ENCODE assay signal across 9 mouse cellular contexts in the genomic region with DNA sequence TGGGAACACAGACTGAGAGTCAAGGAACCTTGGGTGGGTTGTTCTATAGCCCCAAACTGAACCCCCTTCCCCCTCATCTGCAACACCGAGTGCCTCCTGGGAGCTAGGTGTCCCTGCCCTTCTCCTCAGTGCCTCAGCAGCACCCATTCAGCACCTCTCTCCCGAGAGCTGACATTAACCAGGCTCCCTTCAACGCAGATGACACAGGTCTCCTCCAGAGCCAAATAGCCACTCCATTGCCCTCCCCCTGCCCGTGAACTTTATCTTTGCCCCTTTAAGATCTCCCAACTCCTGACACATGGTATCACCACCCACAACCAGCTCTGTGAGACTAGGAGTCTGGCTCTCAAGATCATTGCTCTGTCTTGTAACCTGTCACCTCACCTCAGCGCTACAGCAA. TPM values are rescaled to one million over a fixed set of nuclear protein-coding genes. Genes with fewer than 3 reads are reported as not detected.
A peak's percentile ranks its signal among the peaks of the same experiment; 100 is the strongest.
DNase-seq lines count a peak whose midpoint lies in the region; ATAC-seq and TF ChIP-seq lines count a peak whose summit lies in the region.
"Had no signal": no experiment of that assay in that cellular context is flagged by ENCODE, and none has a peak within 500 bp of the region (broad histone marks: within the 10 kb centered on the region; RNA-seq: fewer than 3 reads in every experiment).

No protein-coding gene starts in this region.

- WGBS in kidney, embryonic 15.5 days: 10% methylated on average over 5 of the region's 5 CpGs
- 17% methylated on average over 5 of the region's 5 CpGs for WGBS in forebrain, postnatal 0 days
- 4% methylated on average over 5 of the region's 5 CpGs for WGBS in hindbrain, embryonic 16.5 days
- WGBS in neural tube, embryonic 12.5 days: 17% methylated on average over 5 of the region's 5 CpGs

- peaks cover 53% of the 10 kb centered on the region for H3K4me1 ChIP-seq in kidney, embryonic 15.5 days
- peaks cover 29% of the 10 kb centered on the region for H3K4me1 ChIP-seq in forebrain, postnatal 0 days (ENCODE audit: insufficient read depth)
- peaks cover 54% of the 10 kb centered on the region for H3K4me1 ChIP-seq in hindbrain, embryonic 16.5 days (ENCODE audit: control insufficient read depth, insufficient read depth, low read depth, low read length)
- H3K4me1 ChIP-seq in neural tube, embryonic 12.5 days: peaks cover 62% of the 10 kb centered on the region

- DNase-seq in kidney, adult 11 months: no peak
- DNase-seq in forebrain, postnatal 0 days: no peak
- DNase-seq in spleen, postnatal 10 days (ENCODE audit: low spot score in 2 of 2): no peak
- no peak for DNase-seq in adrenal gland, adult 18-20 months (ENCODE audit: low spot score in 2 of 2)

- no peak for TF ChIP-seq CTCF in forebrain, postnatal 0 days (IDR thresholded peaks at IDR 0.05; ENCODE audit: low read depth)

- peak overlapping the region; percentile 63 for H3K4me3 ChIP-seq in kidney, embryonic 15.5 days (replicated peaks)
- H3K4me3 ChIP-seq in forebrain, postnatal 0 days (ENCODE audit: low read depth, low read length): peak overlapping the region; percentile 80
- peak overlapping the region; percentile 66 for H3K4me3 ChIP-seq in hindbrain, embryonic 16.5 days (ENCODE audit: low read length)
- H3K4me3 ChIP-seq in neural tube, embryonic 12.5 days: peak overlapping the region; percentile 80

- H3K9ac ChIP-seq in kidney, embryonic 15.5 days: peak overlapping the region; percentile 85
- peak overlapping the region; percentile 96 for H3K9ac ChIP-seq in forebrain, postnatal 0 days
- peak overlapping the region; percentile 88 for H3K9ac ChIP-seq in hindbrain, embryonic 16.5 days (ENCODE audit: low read depth, low read length)
- peak overlapping the region; percentile 91 for H3K9ac ChIP-seq in neural tube, embryonic 12.5 days

- H3K27me3 ChIP-seq in kidney, embryonic 15.5 days: peaks cover 8% of the 10 kb centered on the region
- H3K27me3 ChIP-seq in forebrain, postnatal 0 days (ENCODE audit: insufficient read depth, low read length): no peaks in the 10 kb centered on the region
- no peaks in the 10 kb centered on the region for H3K27me3 ChIP-seq in hindbrain, embryonic 16.5 days (replicated peaks; ENCODE audit: control insufficient read depth, insufficient read depth, low read length)
- H3K27me3 ChIP-seq in neural tube, embryonic 12.5 days (replicated peaks): no peaks in the 10 kb centered on the region

- H3K36me3 ChIP-seq in kidney, embryonic 15.5 days: peaks cover 28% of the 10 kb centered on the region
- H3K36me3 ChIP-seq in forebrain, postnatal 0 days (ENCODE audit: insufficient read depth): peaks cover 39% of the 10 kb centered on the region
- peaks cover 8% of the 10 kb centered on the region for H3K36me3 ChIP-seq in hindbrain, embryonic 16.5 days (ENCODE audit: control insufficient read depth, insufficient read depth, low read length)
- peaks cover 37% of the 10 kb centered on the region for H3K36me3 ChIP-seq in neural tube, embryonic 12.5 days

- ATAC-seq in kidney, embryonic 15.5 days (replicated peaks; ENCODE audit: low FRiP score): no peak
- no peak for ATAC-seq in forebrain, postnatal 0 days
- ATAC-seq in hindbrain, embryonic 16.5 days: no peak
- no peak for ATAC-seq in neural tube, embryonic 12.5 days (ENCODE audit: low FRiP score, low read depth)
- ATAC-seq in erythroid progenitor cell, adult 5-6 weeks (replicated peaks; ENCODE audit: low FRiP score, poor library complexity, severe bottlenecking): no peak

- H3K27ac ChIP-seq in kidney, embryonic 15.5 days: no peak overlapping the region
- H3K27ac ChIP-seq in forebrain, postnatal 0 days (ENCODE audit: low read depth, low read length): peak overlapping the region; percentile 81
- peak overlapping the region; percentile 74; the same call in 1 of the 2 replicates for H3K27ac ChIP-seq in hindbrain, embryonic 16.5 days (ENCODE audit: low read depth, low read length)
- no peak overlapping the region for H3K27ac ChIP-seq in neural tube, embryonic 12.5 days

- peak overlapping the region; percentile 98 for H3K4me2 ChIP-seq in kidney, embryonic 15.5 days
- peak overlapping the region; percentile 91 for H3K4me2 ChIP-seq in forebrain, postnatal 0 days (ENCODE audit: low read depth)
- peak overlapping the region; percentile 92 for H3K4me2 ChIP-seq in hindbrain, embryonic 16.5 days (ENCODE audit: low read length)
- H3K4me2 ChIP-seq in neural tube, embryonic 12.5 days (replicated peaks): peak overlapping the region; percentile 95

- H3K9me3 ChIP-seq in kidney, embryonic 15.5 days (replicated peaks): no peaks in the 10 kb centered on the region
- H3K9me3 ChIP-seq in forebrain, postnatal 0 days (ENCODE audit: low read length): no peaks in the 10 kb centered on the region
- no peaks in the 10 kb centered on the region for H3K9me3 ChIP-seq in hindbrain, embryonic 16.5 days (ENCODE audit: control insufficient read depth, low read length)
- no peaks in the 10 kb centered on the region for H3K9me3 ChIP-seq in neural tube, embryonic 12.5 days

RNA-seq across cellular contexts. Expression of gene Efnb3, which starts 0.8 kb away (rescaled TPM):
- polyA plus RNA-seq in kidney, embryonic 15.5 days (2015; fragmentation: Nextera tagmentation; extraction: Ambion mirVana): 11.9 and 14.3 TPM in 2 replicates
- total RNA-seq in forebrain, postnatal 0 days (2014; rRNA removed): 137 and 184 TPM in 2 replicates
- polyA plus RNA-seq in forebrain, postnatal 0 days (2015; fragmentation: Nextera tagmentation; extraction: Ambion mirVana): 149 and 171 TPM in 2 replicates
- polyA plus RNA-seq in hindbrain, embryonic 16.5 days (2015; fragmentation: Nextera tagmentation; extraction: Ambion mirVana): 104 and 132 TPM in 2 replicates
- 54.4 and 57.4 TPM in 2 replicates for polyA plus RNA-seq in neural tube, embryonic 12.5 days (2016; fragmentation: Nextera tagmentation; extraction: Ambion mirVana)
- under 1 TPM; 0.74 to 0.76 TPM for total RNA-seq in adrenal gland, adult 18-20 months (2021)
- 2.5 and 2.9 TPM in 2 replicates for total RNA-seq in erythroid progenitor cell, adult 5-6 weeks (2015; ENCODE audit: low replicate concordance)
- 0.77 and 1.1 TPM in 2 replicates for total RNA-seq in erythroid progenitor cell, adult 5-6 weeks (2017; ENCODE audit: low replicate concordance)

RNA-seq across cellular contexts. Expression of gene Dnah2, which starts 10.3 kb away (rescaled TPM):
- polyA plus RNA-seq in kidney, embryonic 15.5 days (2015; fragmentation: Nextera tagmentation; extraction: Ambion mirVana): 0.73 and 0.87 TPM in 2 replicates
- 9.5 and 12.3 TPM in 2 replicates for total RNA-seq in forebrain, postnatal 0 days (2014; rRNA removed)
- polyA plus RNA-seq in forebrain, postnatal 0 days (2015; fragmentation: Nextera tagmentation; extraction: Ambion mirVana): 1.8 and 3.0 TPM in 2 replicates
- 3.0 and 4.0 TPM in 2 replicates for polyA plus RNA-seq in hindbrain, embryonic 16.5 days (2015; fragmentation: Nextera tagmentation; extraction: Ambion mirVana)
- polyA plus RNA-seq in neural tube, embryonic 12.5 days (2016; fragmentation: Nextera tagmentation; extraction: Ambion mirVana): 1.6 and 1.9 TPM in 2 replicates
- total RNA-seq in adrenal gland, adult 18-20 months (2021): under 1 TPM; 0.13 TPM
- not detected in 2 replicates for total RNA-seq in erythroid progenitor cell, adult 5-6 weeks (2015; ENCODE audit: low replicate concordance)
- total RNA-seq in erythroid progenitor cell, adult 5-6 weeks (2017; ENCODE audit: low replicate concordance): 0.13 TPM in 1 of 2 replicates, not detected in the other
- total RNA-seq: hematopoietic stem cell, adult 5-6 weeks had no signal

RNA-seq across cellular contexts. Expression of gene Wrap53, which starts 20.9 kb away (rescaled TPM):
- polyA plus RNA-seq in kidney, embryonic 15.5 days (2015; fragmentation: Nextera tagmentation; extraction: Ambion mirVana): 26.6 and 27.9 TPM in 2 replicates
- total RNA-seq in forebrain, postnatal 0 days (2014; rRNA removed): 10.5 and 13.1 TPM in 2 replicates
- polyA plus RNA-seq in forebrain, postnatal 0 days (2015; fragmentation: Nextera tagmentation; extraction: Ambion mirVana): 14.6 and 17.3 TPM in 2 replicates
- polyA plus RNA-seq in hindbrain, embryonic 16.5 days (2015; fragmentation: Nextera tagmentation; extraction: Ambion mirVana): 18.2 and 20.1 TPM in 2 replicates
- polyA plus RNA-seq in neural tube, embryonic 12.5 days (2016; fragmentation: Nextera tagmentation; extraction: Ambion mirVana): 32.2 and 32.4 TPM in 2 replicates
- total RNA-seq in adrenal gland, adult 18-20 months (2021): 10 to 100 TPM in 1 of 2 experiments, 1 to 10 TPM in 1; 9.6 to 10.9 TPM
- total RNA-seq in erythroid progenitor cell, adult 5-6 weeks (2015; ENCODE audit: low replicate concordance): 13.8 and 48.3 TPM in 2 replicates
- 13.5 and 18.4 TPM in 2 replicates for total RNA-seq in erythroid progenitor cell, adult 5-6 weeks (2017; ENCODE audit: low replicate concordance)

RNA-seq across cellular contexts. Expression of gene Trp53, which starts 21.0 kb away (rescaled TPM):
- polyA plus RNA-seq in kidney, embryonic 15.5 days (2015; fragmentation: Nextera tagmentation; extraction: Ambion mirVana): 175 and 195 TPM in 2 replicates
- total RNA-seq in forebrain, postnatal 0 days (2014; rRNA removed): 40.1 and 43.1 TPM in 2 replicates
- 52.4 and 59.8 TPM in 2 replicates for polyA plus RNA-seq in forebrain, postnatal 0 days (2015; fragmentation: Nextera tagmentation; extraction: Ambion mirVana)
- 47.9 and 57.9 TPM in 2 replicates for polyA plus RNA-seq in hindbrain, embryonic 16.5 days (2015; fragmentation: Nextera tagmentation; extraction: Ambion mirVana)
- polyA plus RNA-seq in neural tube, embryonic 12.5 days (2016; fragmentation: Nextera tagmentation; extraction: Ambion mirVana): 116 and 120 TPM in 2 replicates
- total RNA-seq in adrenal gland, adult 18-20 months (2021): 10 to 100 TPM; 48.4 to 53.4 TPM
- 38.2 and 75.9 TPM in 2 replicates for total RNA-seq in erythroid progenitor cell, adult 5-6 weeks (2015; ENCODE audit: low replicate concordance)
- 12.2 TPM in 2 replicates for total RNA-seq in erythroid progenitor cell, adult 5-6 weeks (2017; ENCODE audit: low replicate concordance)

RNA-seq across cellular contexts. Expression of gene Atp1b2, which starts 46.6 kb away (rescaled TPM):
- 11.2 and 13.5 TPM in 2 replicates for polyA plus RNA-seq in kidney, embryonic 15.5 days (2015; fragmentation: Nextera tagmentation; extraction: Ambion mirVana)
- 38.9 and 74.0 TPM in 2 replicates for total RNA-seq in forebrain, postnatal 0 days (2014; rRNA removed)
- 83.2 and 106 TPM in 2 replicates for polyA plus RNA-seq in forebrain, postnatal 0 days (2015; fragmentation: Nextera tagmentation; extraction: Ambion mirVana)
- polyA plus RNA-seq in hindbrain, embryonic 16.5 days (2015; fragmentation: Nextera tagmentation; extraction: Ambion mirVana): 105 and 117 TPM in 2 replicates
- 8.4 and 10.8 TPM in 2 replicates for polyA plus RNA-seq in neural tube, embryonic 12.5 days (2016; fragmentation: Nextera tagmentation; extraction: Ambion mirVana)
- total RNA-seq in adrenal gland, adult 18-20 months (2021): 10 to 100 TPM; 32.8 to 39.8 TPM
- total RNA-seq in erythroid progenitor cell, adult 5-6 weeks (2015; ENCODE audit: low replicate concordance): 20.9 and 36.5 TPM in 2 replicates
- 3.5 and 4.5 TPM in 2 replicates for total RNA-seq in erythroid progenitor cell, adult 5-6 weeks (2017; ENCODE audit: low replicate concordance)

Comparison
In these comparisons a context has a peak if more than half of its experiments do, and no peak if none do; other contexts are left out.
1. H3K27ac ChIP-seq: peak in forebrain, postnatal 0 days (single experiment) and hindbrain, embryonic 16.5 days (single experiment); none in kidney, embryonic 15.5 days (single experiment) and neural tube, embryonic 12.5 days (single experiment).
2. Peak in every context shown above with its lines, with median percentiles within 50 percentile points of each other: H3K4me2 ChIP-seq, H3K4me3 ChIP-seq and H3K9ac ChIP-seq.